Mouse (Mus musculus): ENCODE measurements around the gene Klhl8. TPM values are rescaled to one million over a fixed set of nuclear protein-coding genes. Genes with fewer than 3 reads are reported as not detected.

Klhl8 gene
- polyA plus RNA-seq, 1 experiment from 2014 or later = 15.5 TPM

DNA sequence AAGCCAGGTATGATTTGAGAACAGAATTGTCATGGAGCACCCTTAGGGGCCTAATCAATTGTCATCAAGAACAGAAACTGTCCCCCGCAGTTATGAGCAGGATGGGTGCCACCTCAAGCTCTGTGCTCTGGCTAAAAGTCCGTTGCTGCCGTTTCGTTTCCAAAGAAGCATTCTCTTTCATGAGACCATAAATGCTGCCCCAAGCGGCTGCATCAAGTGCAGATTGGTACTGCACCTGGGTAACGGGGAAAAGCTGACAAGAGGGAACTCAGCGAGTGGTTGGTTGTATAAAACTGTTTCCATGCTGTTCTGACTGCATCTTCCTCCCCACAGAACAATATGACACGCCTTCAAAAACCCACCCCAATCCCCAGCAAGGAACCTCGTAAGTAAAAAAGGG lies 92.5 kb downstream of the Klhl8 start:
- no peak overlapping the region for H3K27ac ChIP-seq
- H3K9me3 ChIP-seq = no peaks in the 10 kb centered on the region
- no peaks in the 10 kb centered on the region for H3K36me3 ChIP-seq
- H3K9ac ChIP-seq = no peak overlapping the region
- no peaks in the 10 kb centered on the region for H3K27me3 ChIP-seq
- H3K4me3 ChIP-seq = no peak overlapping the region
- WGBS = 55% methylated on average over 9 of the region's 9 CpGs
- H3K4me2 ChIP-seq = no peak overlapping the region
- H3K4me1 ChIP-seq = no peaks in the 10 kb centered on the region
- no peak for ATAC-seq (ENCODE audit: insufficient number of reproducible peaks, low FRiP score, low TSS enrichment, low read depth)

DNA sequence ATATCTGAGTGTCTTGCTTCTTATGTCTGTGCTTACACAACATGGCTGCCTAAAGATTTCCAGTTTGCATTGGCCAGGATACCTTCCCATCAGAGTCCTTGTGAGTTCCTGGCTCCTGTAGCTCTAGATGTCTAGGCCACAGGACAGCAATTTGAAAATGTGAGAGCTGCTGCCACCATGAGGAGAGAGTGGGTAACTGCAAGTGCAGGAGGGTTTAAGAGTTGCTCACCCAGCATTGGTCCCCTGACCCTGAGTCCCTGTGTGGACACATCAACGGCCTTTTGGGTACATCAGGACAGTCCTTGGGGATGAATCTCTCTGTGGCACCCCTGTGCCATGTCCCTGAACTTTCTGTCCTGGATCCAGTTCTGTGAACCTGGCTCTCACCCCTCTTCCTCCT lies 93.3 kb downstream of the Klhl8 start:
- H3K9me3 ChIP-seq = no peaks in the 10 kb centered on the region
- H3K4me3 ChIP-seq = no peak overlapping the region
- H3K4me1 ChIP-seq = no peaks in the 10 kb centered on the region
- no peaks in the 10 kb centered on the region for H3K36me3 ChIP-seq
- H3K27ac ChIP-seq = no peak overlapping the region
- no peak overlapping the region for H3K9ac ChIP-seq
- WGBS = 32% methylated on average over 1 of the region's 1 CpGs
- H3K27me3 ChIP-seq = no peaks in the 10 kb centered on the region
- ATAC-seq (ENCODE audit: insufficient number of reproducible peaks, low FRiP score, low TSS enrichment, low read depth) = peak; percentile 40; the same call in 1 of the 2 replicates
- no peak overlapping the region for H3K4me2 ChIP-seq

DNA sequence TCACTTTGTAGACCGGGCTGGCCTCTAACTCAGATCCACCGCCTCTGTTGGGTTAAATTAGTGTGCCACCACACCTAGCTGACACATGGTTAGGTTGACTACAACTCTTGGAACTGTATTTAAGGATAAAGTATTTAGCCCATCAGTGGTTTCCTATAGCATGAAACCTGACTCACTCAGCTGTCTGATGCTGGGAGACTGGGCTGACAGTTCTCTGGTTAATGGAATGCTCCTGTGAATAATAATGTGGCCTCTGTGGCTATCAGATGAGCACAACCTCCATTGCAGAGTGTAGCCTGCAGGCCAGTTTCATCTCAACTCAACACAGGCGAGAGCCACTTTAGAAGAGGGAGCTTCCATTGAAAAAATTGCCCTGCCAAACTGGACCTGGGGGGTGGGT lies 94.3 kb downstream of the Klhl8 start:
- Histone ChIP-seq H3K4me2 (no peak overlapping the region), H3K27ac (no peak overlapping the region), H3K27me3 (no peaks in the 10 kb centered on the region), H3K4me3 (no peak overlapping the region), H3K9me3 (no peaks in the 10 kb centered on the region), H3K36me3 (no peaks in the 10 kb centered on the region), H3K9ac (no peak overlapping the region), H3K4me1 (no peaks in the 10 kb centered on the region)
- ATAC-seq (ENCODE audit: insufficient number of reproducible peaks, low FRiP score, low TSS enrichment, low read depth) = no peak
- WGBS = 87% methylated on average over 3 of the region's 3 CpGs

DNA sequence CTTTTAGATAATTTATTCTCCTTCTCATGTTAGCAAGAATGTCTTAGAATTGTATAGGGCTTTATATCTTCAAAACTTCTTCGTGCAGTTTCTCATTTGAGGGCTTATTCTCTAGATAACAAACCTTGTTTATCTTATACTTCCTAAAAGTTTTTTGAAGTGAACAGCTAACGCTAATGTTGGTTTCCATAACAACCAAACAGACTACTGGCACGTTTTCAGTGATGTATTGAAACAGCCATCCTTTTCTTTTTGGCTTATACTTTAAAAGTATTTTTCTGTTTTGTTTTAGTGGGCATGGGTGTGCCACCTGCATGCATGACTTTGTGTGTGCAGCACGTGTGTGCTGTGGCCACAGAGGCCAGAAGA lies 95.8 kb downstream of the Klhl8 start:
- Histone ChIP-seq H3K36me3 (no peaks in the 10 kb centered on the region), H3K4me1 (no peaks in the 10 kb centered on the region), H3K4me2 (no peak overlapping the region), H3K9ac (no peak overlapping the region), H3K27me3 (no peaks in the 10 kb centered on the region), H3K9me3 (no peaks in the 10 kb centered on the region), H3K27ac (no peak overlapping the region), H3K4me3 (no peak overlapping the region)
- no peak for ATAC-seq (ENCODE audit: insufficient number of reproducible peaks, low FRiP score, low TSS enrichment, low read depth)
- 57% methylated on average over 4 of the region's 4 CpGs for WGBS

DNA sequence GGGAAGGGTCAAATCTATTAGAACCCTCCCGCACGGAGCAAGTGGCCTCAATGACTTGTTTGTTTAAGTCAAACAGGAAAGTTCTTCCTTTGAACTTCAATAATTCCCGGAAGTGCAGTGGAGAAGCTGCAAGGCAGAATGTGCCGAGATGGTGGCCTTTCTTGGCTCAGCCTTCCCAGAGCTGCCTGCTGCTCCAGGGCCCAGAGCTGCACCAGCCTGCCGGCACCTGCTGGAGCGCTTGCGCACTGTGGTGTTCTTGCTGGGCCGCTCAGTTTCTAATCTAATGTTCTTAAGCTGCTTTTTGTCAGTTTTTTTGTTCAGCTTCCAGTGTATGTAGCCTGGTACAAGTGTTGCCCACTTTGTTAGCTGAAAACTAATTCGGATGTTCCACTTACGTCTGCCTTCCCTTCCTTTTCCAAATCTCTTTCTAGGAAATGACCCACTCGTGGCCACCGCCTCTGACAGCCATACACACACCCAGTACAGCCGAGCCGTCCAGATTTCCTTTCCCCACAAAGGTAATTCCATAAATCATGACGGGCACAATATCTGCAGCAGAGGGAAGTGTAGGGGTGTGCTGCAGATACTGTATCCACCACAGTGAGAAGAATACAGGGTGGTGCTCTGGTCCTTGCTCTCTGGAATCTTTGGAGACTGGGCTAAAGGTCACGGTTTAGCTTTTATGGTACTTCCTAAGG lies 96.4 kb downstream of the Klhl8 start:
- ATAC-seq (ENCODE audit: insufficient number of reproducible peaks, low FRiP score, low TSS enrichment, low read depth) = no peak

DNA sequence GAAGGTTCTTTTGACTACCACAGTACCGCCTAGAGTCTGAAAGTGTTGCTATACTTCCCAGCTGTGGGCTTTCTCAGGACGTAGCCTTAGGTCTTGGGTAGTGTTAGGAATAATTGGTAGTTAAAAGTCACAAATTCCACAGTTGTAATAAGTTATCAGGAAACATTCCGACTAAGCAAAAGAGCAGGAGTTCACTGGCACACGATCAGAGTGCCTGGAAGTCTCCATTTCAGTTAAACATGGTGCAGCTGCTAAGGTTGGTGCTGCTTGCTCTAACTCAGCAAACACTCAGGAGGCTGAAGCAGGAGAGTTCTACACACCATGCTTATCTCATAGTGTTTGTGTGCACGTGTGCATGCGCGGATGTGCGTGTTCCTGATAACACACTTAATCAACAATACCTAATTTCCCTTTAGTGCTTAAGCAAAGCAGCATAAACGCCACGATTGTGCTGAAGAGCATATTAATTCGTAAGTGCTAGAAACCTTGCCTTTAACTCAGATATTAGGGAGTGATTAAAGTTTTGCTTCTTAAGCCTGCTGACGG lies 97.0 kb downstream of the Klhl8 start:
- 76% methylated on average over 12 of the region's 12 CpGs for whole genome bisulfite sequencing
- H3K27me3 ChIP-seq = no peaks in the 10 kb centered on the region
- no peaks in the 10 kb centered on the region for H3K4me1 ChIP-seq
- H3K36me3 ChIP-seq = no peaks in the 10 kb centered on the region
- no peak for ATAC-seq (ENCODE audit: insufficient number of reproducible peaks, low FRiP score, low TSS enrichment, low read depth)
- H3K4me3 ChIP-seq = no peak overlapping the region
- H3K27ac ChIP-seq = no peak overlapping the region
- H3K9me3 ChIP-seq = no peaks in the 10 kb centered on the region
- H3K9ac ChIP-seq = no peak overlapping the region
- H3K4me2 ChIP-seq = no peak overlapping the region

More for the DNA sequence above, 96.4 kb downstream of the Klhl8 start:
- no peaks in the 10 kb centered on the region for H3K36me3 ChIP-seq
- no peaks in the 10 kb centered on the region for H3K27me3 ChIP-seq
- H3K9me3 ChIP-seq = no peaks in the 10 kb centered on the region
- H3K27ac ChIP-seq = no peak overlapping the region
- 57% methylated on average over 16 of the region's 16 CpGs for WGBS
- H3K9ac ChIP-seq = no peak overlapping the region
- H3K4me3 ChIP-seq = no peak overlapping the region
- no peak overlapping the region for H3K4me2 ChIP-seq
- H3K4me1 ChIP-seq = no peaks in the 10 kb centered on the region

DNA sequence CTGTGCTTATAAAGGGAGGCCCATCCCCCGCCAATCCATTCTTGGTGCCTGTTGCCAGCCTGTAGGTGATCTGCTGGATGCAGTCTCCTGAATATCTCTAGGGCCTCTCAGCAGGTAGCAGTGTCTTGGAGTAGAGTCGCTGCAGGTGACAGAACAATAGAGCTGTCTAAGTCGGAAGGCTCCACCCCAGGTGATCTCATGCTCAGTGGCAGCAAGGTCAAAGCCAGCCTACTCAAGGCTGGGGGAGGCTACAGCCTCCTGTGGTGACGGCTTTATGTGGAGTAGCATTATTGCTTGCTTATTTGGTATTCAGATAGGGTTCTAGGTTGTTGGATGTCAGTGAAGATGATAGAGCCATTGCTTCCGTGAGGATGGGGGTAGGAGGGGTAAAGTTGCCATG lies 97.8 kb downstream of the Klhl8 start:
- Histone ChIP-seq H3K27me3 (no peaks in the 10 kb centered on the region), H3K4me2 (no peak overlapping the region), H3K9me3 (no peaks in the 10 kb centered on the region), H3K9ac (no peak overlapping the region), H3K27ac (no peak overlapping the region), H3K4me3 (no peak overlapping the region), H3K4me1 (no peaks in the 10 kb centered on the region), H3K36me3 (no peaks in the 10 kb centered on the region)
- WGBS = 81% methylated on average over 5 of the region's 5 CpGs
- ATAC-seq (ENCODE audit: insufficient number of reproducible peaks, low FRiP score, low TSS enrichment, low read depth) = no peak

Other genes starting within 250 kb of the Klhl8 start
- 5.1 and 5.6 TPM in 2 replicates for gene Aff1, start 218.9 kb downstream of the Klhl8 start, polyA plus RNA-seq (2015; fragmentation: Nextera tagmentation; extraction: Ambion mirVana)
- 0.18 TPM in 1 of 2 replicates, not detected in the other for gene Hsd17b13, start 66.2 kb upstream of the Klhl8 start, polyA plus RNA-seq (2015; fragmentation: Nextera tagmentation; extraction: Ambion mirVana)
- gene Hsd17b11, start 110.7 kb upstream of the Klhl8 start, polyA plus RNA-seq (2015; fragmentation: Nextera tagmentation; extraction: Ambion mirVana) = 2.9 and 4.0 TPM in 2 replicates
- 57.0 and 59.6 TPM in 2 replicates for gene Nudt9, start 135.0 kb upstream of the Klhl8 start, polyA plus RNA-seq (2015; fragmentation: Nextera tagmentation; extraction: Ambion mirVana)
- not detected in 2 replicates for gene Gm17660, start 166.3 kb upstream of the Klhl8 start, polyA plus RNA-seq (2015; fragmentation: Nextera tagmentation; extraction: Ambion mirVana)
- gene Sparcl1, start 202.5 kb upstream of the Klhl8 start, polyA plus RNA-seq (2015; fragmentation: Nextera tagmentation; extraction: Ambion mirVana) = 96.7 and 115 TPM in 2 replicates